Mouse (Mus musculus) cerebellum, postnatal 14 days (tissue): ENCODE measurements at regions not wholly inside any gene's neighbourhood (a gene's known extent, or its start where the extent isn't known, plus 50 kb on each side); places are given as distances from the start of the nearest gene placed in this dataset.

ENCODE experiments used
- DNase-seq, 2 experiments: peaks; one replicate each; pipeline ENCODE4 v3.0.0; 2021; ENCODE audit warnings: mixed read lengths in 2 of 2

- no peak for DNase-seq
Observed at GRCm38 (mm10) chr1:89296691-89297090, 157.9 kb upstream of the Agap1 start.

- no peak for DNase-seq
Observed at GRCm38 (mm10) chr1:89297766-89298165, 156.8 kb upstream of the Agap1 start.

GRCm38 (mm10) chr1:89301151-89301550 is 153.5 kb upstream of the Agap1 start:
- no peak for DNase-seq

GRCm38 (mm10) chr1:89302368-89302951 is 152.1 kb upstream of the Agap1 start:
- DNase-seq = peak; percentile 18 to 20

- DNase-seq = no peak
Observed at GRCm38 (mm10) chr1:89305171-89305570, 149.4 kb upstream of the Agap1 start.

- peak; percentile 84 to 87 for DNase-seq
Observed at GRCm38 (mm10) chr1:89308788-89309187, 145.8 kb upstream of the Agap1 start.

- no peak for DNase-seq
Observed at GRCm38 (mm10) chr1:89313064-89313463, 141.5 kb upstream of the Agap1 start.

- no peak for DNase-seq
Observed at GRCm38 (mm10) chr1:89317897-89318296, 136.7 kb upstream of the Agap1 start.

GRCm38 (mm10) chr1:89318663-89319062 is 135.9 kb upstream of the Agap1 start:
- DNase-seq = no peak

- DNase-seq = no peak
Observed at GRCm38 (mm10) chr1:89322621-89323020, 132.0 kb upstream of the Agap1 start.

GRCm38 (mm10) chr1:89323091-89323490 is 131.5 kb upstream of the Agap1 start:
- peak; percentile 59 to 72 for DNase-seq

- DNase-seq = no peak
Observed at GRCm38 (mm10) chr1:89331352-89331751, 123.3 kb upstream of the Agap1 start.

GRCm38 (mm10) chr1:89332676-89333075 is 121.9 kb upstream of the Agap1 start:
- DNase-seq = no peak

- DNase-seq = no peak
Observed at GRCm38 (mm10) chr1:89337861-89338260, 116.7 kb upstream of the Agap1 start.

- DNase-seq = peak; percentile 14 to 33
Observed at GRCm38 (mm10) chr1:89342794-89343193, 111.8 kb upstream of the Agap1 start.

GRCm38 (mm10) chr1:89344546-89344945 is 110.1 kb upstream of the Agap1 start:
- peak; percentile 56 to 81 for DNase-seq

GRCm38 (mm10) chr1:89347341-89347740 is 107.3 kb upstream of the Agap1 start:
- no peak for DNase-seq

- DNase-seq = no peak
Observed at GRCm38 (mm10) chr1:89352936-89353335, 101.7 kb upstream of the Agap1 start.

GRCm38 (mm10) chr1:89359257-89359656 is 95.3 kb upstream of the Agap1 start:
- DNase-seq = no peak

- peak; percentile 65 to 67 for DNase-seq
Observed at GRCm38 (mm10) chr1:89364547-89365305, 89.9 kb upstream of the Agap1 start.

GRCm38 (mm10) chr1:89366891-89367290 is 87.7 kb upstream of the Agap1 start:
- DNase-seq = no peak

- no peak for DNase-seq
Observed at GRCm38 (mm10) chr1:89373806-89374205, 80.8 kb upstream of the Agap1 start.

GRCm38 (mm10) chr1:89374271-89374670 is 80.3 kb upstream of the Agap1 start:
- no peak for DNase-seq

- peak; percentile 65 to 74 for DNase-seq
Observed at GRCm38 (mm10) chr1:89382021-89382420, 72.6 kb upstream of the Agap1 start.

- DNase-seq = no peak
Observed at GRCm38 (mm10) chr1:89385111-89385510, 69.5 kb upstream of the Agap1 start.
